Mouse (Mus musculus) heart, embryonic 10.5 days (tissue): ENCODE measurements around the gene Actr2. TPM values are rescaled to one million over a fixed set of nuclear protein-coding genes. Genes with fewer than 3 reads are reported as not detected.
"Not testable (repeated sequence)": the region's sequence is repeated elsewhere in the genome, so short reads cannot be mapped to it uniquely, and the experiment has no call there.

ENCODE experiments used
- DNase-seq: peaks from one replicate; pipeline ENCODE4 v3.0.0-alpha.2; 2017; ENCODE audit warnings: low spot score
- H3K27ac ChIP-seq: fragments of 300-500 bp; sonication (generic); 2 replicates; pipeline ENCODE4 v1.5.1; 2016; ENCODE audit warnings: mild to moderate bottlenecking
- H3K27me3 ChIP-seq: fragments of 300-500 bp; sonication (generic); 2 replicates; pipeline ENCODE4 v1.6.1; 2016; ENCODE audit warnings: mild to moderate bottlenecking; ENCODE audit not compliant: poor library complexity, insufficient read depth, severe bottlenecking
- H3K36me3 ChIP-seq: fragments of 300-500 bp; sonication (generic); 2 replicates; pipeline ENCODE4 v1.6.1; 2016; ENCODE audit warnings: mild to moderate bottlenecking, moderate library complexity
- H3K4me1 ChIP-seq: fragments of 300-500 bp; sonication (generic); 2 replicates; pipeline ENCODE4 v1.6.1; 2016; ENCODE audit warnings: mild to moderate bottlenecking
- H3K4me3 ChIP-seq: fragments of 300-500 bp; sonication (generic); 2 replicates; pipeline ENCODE4 v1.5.1; 2016; ENCODE audit warnings: mild to moderate bottlenecking, moderate library complexity
- H3K9me3 ChIP-seq: fragments of 300-500 bp; sonication (generic); 2 replicates; pipeline ENCODE4 v1.6.1; 2016; ENCODE audit warnings: mild to moderate bottlenecking, moderate library complexity
- WGBS: fragments of 180-500 bp; shearing (Covaris S2); methylation state at CpG from one replicate; pipeline ENCODE4 v1.1.7; 2016; 5-methylcytosine and 5-hydroxymethylcytosine counted together
- polyA plus RNA-seq: library from polyadenylated mRNA; unstranded; fragments of >200 nt; fragmentation: Nextera tagmentation; extraction: Ambion mirVana; gene quantifications from 2 replicates; pipeline ENCODE4 v1.2.1, GENCODE M21; 2016

The Actr2 gene
- polyA plus RNA-seq, 1 experiment from 2014 or later, result 105 TPM

GRCm38 (mm10) chr11:20138498-20139208 lies 25.9 kb upstream of the Actr2 start:
- Histone ChIP-seq H3K27me3 (no peaks in the 10 kb centered on the region), H3K4me3 (no peak overlapping the region), H3K4me1 (no peaks in the 10 kb centered on the region), H3K36me3 (no peaks in the 10 kb centered on the region), H3K9me3 (no peaks in the 10 kb centered on the region), H3K27ac (no peak overlapping the region)
- DNase-seq, result no peak
- WGBS, result 90% methylated on average over 6 of the region's 6 CpGs

GRCm38 (mm10) chr11:20137872-20138271 lies 25.2 kb upstream of the Actr2 start:
- H3K4me1 ChIP-seq, result no peaks in the 10 kb centered on the region
- H3K27ac ChIP-seq, result no peak overlapping the region
- WGBS, result 78% methylated on average over 2 of the region's 2 CpGs
- H3K4me3 ChIP-seq, result no peak overlapping the region
- no peaks in the 10 kb centered on the region for H3K36me3 ChIP-seq
- no peaks in the 10 kb centered on the region for H3K9me3 ChIP-seq
- DNase-seq, result no peak
- no peaks in the 10 kb centered on the region for H3K27me3 ChIP-seq

- H3K27ac ChIP-seq, result no peak overlapping the region
- H3K4me3 ChIP-seq, result no peak overlapping the region
- no peaks in the 10 kb centered on the region for H3K36me3 ChIP-seq
- no peak for DNase-seq
- no peaks in the 10 kb centered on the region for H3K27me3 ChIP-seq
- no peaks in the 10 kb centered on the region for H3K9me3 ChIP-seq
- no peaks in the 10 kb centered on the region for H3K4me1 ChIP-seq
- WGBS, result 86% methylated on average over 6 of the region's 6 CpGs
Measured at GRCm38 (mm10) chr11:20136314-20136713, 23.6 kb upstream of the Actr2 start.

- H3K4me3 ChIP-seq, H3K27ac ChIP-seq, H3K36me3 ChIP-seq, H3K4me1 ChIP-seq, DNase-seq, H3K27me3 ChIP-seq, H3K9me3 ChIP-seq: not testable (repeated sequence)
- WGBS, result 74% methylated on average over 3 of the region's 3 CpGs
Measured at GRCm38 (mm10) chr11:20134869-20135268, 22.2 kb upstream of the Actr2 start.

GRCm38 (mm10) chr11:20133721-20134120 lies 21.0 kb upstream of the Actr2 start:
- Histone ChIP-seq H3K36me3 (no peaks in the 10 kb centered on the region), H3K4me1 (no peaks in the 10 kb centered on the region), H3K4me3 (no peak overlapping the region), H3K27ac (no peak overlapping the region), H3K9me3 (no peaks in the 10 kb centered on the region), H3K27me3 (no peaks in the 10 kb centered on the region)
- WGBS, result 79% methylated on average over 1 of the region's 1 CpGs
- no peak for DNase-seq

GRCm38 (mm10) chr11:20132955-20133562 lies 20.3 kb upstream of the Actr2 start:
- Histone ChIP-seq H3K27me3 (no peaks in the 10 kb centered on the region), H3K36me3 (no peaks in the 10 kb centered on the region), H3K4me3 (no peak overlapping the region; the same call in 1 of the 2 replicates), H3K27ac (no peak overlapping the region), H3K4me1 (no peaks in the 10 kb centered on the region), H3K9me3 (no peaks in the 10 kb centered on the region)
- WGBS, result 38% methylated on average over 12 of the region's 12 CpGs
- no peak for DNase-seq

GRCm38 (mm10) chr11:20126673-20127516 lies 14.2 kb upstream of the Actr2 start:
- no peaks in the 10 kb centered on the region for H3K36me3 ChIP-seq
- H3K27me3 ChIP-seq, result no peaks in the 10 kb centered on the region
- no peak overlapping the region for H3K27ac ChIP-seq
- H3K9me3 ChIP-seq, result no peaks in the 10 kb centered on the region
- no peak for DNase-seq
- H3K4me1 ChIP-seq, result no peaks in the 10 kb centered on the region
- H3K4me3 ChIP-seq, result no peak overlapping the region
- WGBS, result 57% methylated on average over 10 of the region's 10 CpGs

- Histone ChIP-seq H3K36me3 (no peaks in the 10 kb centered on the region), H3K4me1 (no peaks in the 10 kb centered on the region), H3K9me3 (no peaks in the 10 kb centered on the region), H3K4me3 (no peak overlapping the region), H3K27ac (no peak overlapping the region), H3K27me3 (no peaks in the 10 kb centered on the region)
- no peak for DNase-seq
- 49% methylated on average over 1 of the region's 1 CpGs for WGBS
Measured at GRCm38 (mm10) chr11:20125423-20125822, 12.7 kb upstream of the Actr2 start.

- H3K36me3 ChIP-seq, result no peaks in the 10 kb centered on the region
- H3K9me3 ChIP-seq, result no peaks in the 10 kb centered on the region
- no peaks in the 10 kb centered on the region for H3K27me3 ChIP-seq
- no peak overlapping the region for H3K27ac ChIP-seq
- peaks cover 4% of the 10 kb centered on the region for H3K4me1 ChIP-seq
- no peak overlapping the region for H3K4me3 ChIP-seq
- no peak for DNase-seq
- 90% methylated on average over 4 of the region's 4 CpGs for WGBS
Measured at GRCm38 (mm10) chr11:20116701-20117100, 4.0 kb upstream of the Actr2 start.

GRCm38 (mm10) chr11:20116030-20116551 lies 3.4 kb upstream of the Actr2 start:
- no peaks in the 10 kb centered on the region for H3K9me3 ChIP-seq
- WGBS, result 57% methylated on average over 5 of the region's 5 CpGs
- DNase-seq, result no peak
- no peaks in the 10 kb centered on the region for H3K27me3 ChIP-seq
- no peak overlapping the region for H3K27ac ChIP-seq
- H3K36me3 ChIP-seq, result no peaks in the 10 kb centered on the region
- H3K4me1 ChIP-seq, result peaks cover 9% of the 10 kb centered on the region
- no peak overlapping the region for H3K4me3 ChIP-seq

GRCm38 (mm10) chr11:20112006-20112740 lies 540 bp downstream of the Actr2 start:
- under 1% methylated on average over 50 of the region's 50 CpGs for WGBS
- peak; percentile 95 for DNase-seq
- Histone ChIP-seq H3K27me3 (no peaks in the 10 kb centered on the region), H3K4me1 (peaks cover 9% of the 10 kb centered on the region), H3K36me3 (peaks cover 19% of the 10 kb centered on the region), H3K4me3 (peak overlapping the region; percentile 90), H3K27ac (peak overlapping the region; percentile 95), H3K9me3 (no peaks in the 10 kb centered on the region)

GRCm38 (mm10) chr11:20108151-20108550 lies 4.6 kb downstream of the Actr2 start:
- H3K9me3 ChIP-seq, result no peaks in the 10 kb centered on the region
- WGBS, result 90% methylated on average over 7 of the region's 7 CpGs
- H3K36me3 ChIP-seq, result peaks cover 19% of the 10 kb centered on the region
- no peak for DNase-seq
- no peak overlapping the region for H3K4me3 ChIP-seq
- H3K27me3 ChIP-seq, result no peaks in the 10 kb centered on the region
- no peak overlapping the region for H3K27ac ChIP-seq
- H3K4me1 ChIP-seq, result peaks cover 6% of the 10 kb centered on the region
